Mouse (Mus musculus): ENCODE measurements around the gene Loxl1. TPM values are rescaled to one million over a fixed set of nuclear protein-coding genes. Genes with fewer than 3 reads are reported as not detected.

Loxl1 gene
- total RNA-seq (2017), result not detected in 3 replicates

- no peak for ATAC-seq (replicated peaks; ENCODE audit: insufficient number of reproducible peaks, low FRiP score, low TSS enrichment, poor library complexity, severe bottlenecking)
These were observed at the start of gene Loxl1 for GRCm38 (mm10) chr9:58312944-58313359. Loxl1 (minus strand) TSS chr9:58313186.

GRCm38 (mm10) chr9:58361956-58362355 lies 49.0 kb upstream of the Loxl1 start:
- ATAC-seq (replicated peaks; ENCODE audit: insufficient number of reproducible peaks, low FRiP score, low TSS enrichment, poor library complexity, severe bottlenecking), result no peak

DNA sequence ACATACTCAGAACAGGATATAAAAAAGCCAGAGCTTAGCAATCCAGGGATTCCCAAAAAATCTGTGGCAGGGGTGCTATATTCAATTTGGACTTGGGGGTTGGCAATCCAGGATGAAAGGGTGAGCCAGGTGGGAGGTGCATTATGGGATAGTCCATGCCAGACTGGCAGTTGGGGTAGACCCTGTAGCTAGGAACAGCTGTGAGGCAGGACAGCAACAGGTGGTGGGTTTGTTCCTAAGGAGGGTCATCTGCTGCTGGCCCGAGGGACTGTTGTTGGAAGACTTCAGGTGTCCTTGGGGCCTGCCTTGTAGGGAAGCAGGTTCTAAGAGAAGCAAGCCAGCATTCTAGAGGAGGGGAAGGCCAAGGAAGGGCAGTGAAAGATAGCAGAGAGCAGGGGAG lies 48.4 kb upstream of the Loxl1 start:
- no peak for ATAC-seq (replicated peaks; ENCODE audit: insufficient number of reproducible peaks, low FRiP score, low TSS enrichment, poor library complexity, severe bottlenecking)

DNA sequence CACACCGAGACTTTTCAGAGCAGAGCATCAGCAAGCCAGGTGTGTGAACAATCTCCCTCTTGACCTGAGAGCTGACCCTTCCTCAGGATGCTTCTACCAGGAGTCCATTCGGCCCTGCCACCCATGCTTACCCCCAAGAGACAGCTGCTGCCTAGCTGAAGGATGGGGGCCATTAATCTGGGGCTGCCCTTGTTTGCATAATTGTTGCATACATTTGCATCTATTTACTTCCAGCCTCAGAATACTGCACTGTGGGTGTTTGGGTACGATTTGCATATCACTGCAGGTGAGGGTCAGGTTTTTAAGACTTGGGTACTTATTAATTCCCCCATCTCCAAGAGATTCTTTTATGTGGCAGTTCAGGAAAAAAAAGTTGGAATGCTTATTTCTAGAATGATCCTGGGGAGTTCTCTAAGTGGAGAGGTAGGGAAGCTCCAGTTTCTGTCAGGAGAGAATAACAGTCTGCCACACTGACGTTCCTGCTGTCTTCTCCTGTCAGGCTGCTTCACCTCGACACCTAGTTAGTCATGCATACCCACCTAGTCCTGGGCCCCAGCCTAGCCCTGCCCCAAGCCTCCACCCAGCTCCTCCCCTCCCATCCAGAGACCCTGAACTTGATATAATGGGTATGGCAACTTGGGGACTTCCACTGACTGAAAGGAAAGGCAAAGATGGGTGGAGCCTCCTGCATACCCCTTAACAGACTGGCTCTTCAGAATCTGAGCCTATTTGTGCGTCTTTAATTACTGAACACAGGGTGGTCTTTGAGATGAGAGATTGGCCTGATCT lies 42.5 kb upstream of the Loxl1 start:
- ATAC-seq (replicated peaks; ENCODE audit: insufficient number of reproducible peaks, low FRiP score, low TSS enrichment, poor library complexity, severe bottlenecking), result no peak

GRCm38 (mm10) chr9:58354701-58355100 lies 41.7 kb upstream of the Loxl1 start:
- no peak for ATAC-seq (replicated peaks; ENCODE audit: insufficient number of reproducible peaks, low FRiP score, low TSS enrichment, poor library complexity, severe bottlenecking)

- no peak for ATAC-seq (replicated peaks; ENCODE audit: insufficient number of reproducible peaks, low FRiP score, low TSS enrichment, poor library complexity, severe bottlenecking)
These were observed 40.2 kb upstream of the Loxl1 start for GRCm38 (mm10) chr9:58353224-58353623.

DNA sequence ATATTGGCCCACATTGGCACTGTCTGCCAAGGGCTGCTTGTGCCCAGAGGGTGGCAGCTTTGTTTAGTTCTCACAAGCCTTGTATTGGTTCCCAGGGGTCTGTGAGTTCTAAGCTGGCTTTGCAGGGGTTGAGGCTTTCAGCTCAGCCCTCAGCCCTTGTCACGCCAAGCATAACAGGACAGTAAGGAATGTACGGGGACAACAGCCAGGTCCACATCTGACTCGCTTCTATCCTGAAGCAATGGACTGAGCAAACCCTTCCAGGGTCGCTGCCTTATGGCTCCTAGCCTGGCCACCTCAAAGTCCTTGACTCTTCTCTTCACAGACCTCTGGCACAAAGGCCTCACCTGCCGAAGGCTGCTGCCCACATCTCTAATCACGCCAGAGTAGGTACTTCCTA lies 34.8 kb upstream of the Loxl1 start:
- no peak for ATAC-seq (replicated peaks; ENCODE audit: insufficient number of reproducible peaks, low FRiP score, low TSS enrichment, poor library complexity, severe bottlenecking)

- no peak for ATAC-seq (replicated peaks; ENCODE audit: insufficient number of reproducible peaks, low FRiP score, low TSS enrichment, poor library complexity, severe bottlenecking)
These were observed 33.5 kb upstream of the Loxl1 start for GRCm38 (mm10) chr9:58346498-58346897.

- ATAC-seq (replicated peaks; ENCODE audit: insufficient number of reproducible peaks, low FRiP score, low TSS enrichment, poor library complexity, severe bottlenecking), result no peak
These were observed 33.0 kb upstream of the Loxl1 start for GRCm38 (mm10) chr9:58345963-58346362.

DNA sequence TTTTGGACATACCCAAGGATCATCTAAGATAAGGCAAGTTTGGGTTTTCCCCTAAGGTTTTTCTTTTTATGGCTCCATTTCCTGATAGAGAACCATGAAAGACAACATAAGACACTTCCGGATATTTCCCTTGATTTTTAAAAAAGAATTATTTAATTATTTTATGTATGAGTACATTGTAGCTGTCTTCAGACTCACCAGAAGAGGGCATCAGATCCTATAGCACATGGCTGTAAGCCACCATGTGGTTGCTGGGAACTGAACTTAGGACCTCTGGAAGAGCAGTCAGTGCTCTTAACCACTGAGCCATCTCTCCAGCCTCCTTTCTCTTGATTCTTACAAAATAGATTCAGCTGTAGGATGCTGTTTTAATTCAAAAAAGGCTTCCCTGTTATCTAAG lies 28.8 kb upstream of the Loxl1 start:
- ATAC-seq (replicated peaks; ENCODE audit: insufficient number of reproducible peaks, low FRiP score, low TSS enrichment, poor library complexity, severe bottlenecking), result no peak

GRCm38 (mm10) chr9:58336650-58337281 lies 23.8 kb upstream of the Loxl1 start:
- no peak for ATAC-seq (replicated peaks; ENCODE audit: insufficient number of reproducible peaks, low FRiP score, low TSS enrichment, poor library complexity, severe bottlenecking)

DNA sequence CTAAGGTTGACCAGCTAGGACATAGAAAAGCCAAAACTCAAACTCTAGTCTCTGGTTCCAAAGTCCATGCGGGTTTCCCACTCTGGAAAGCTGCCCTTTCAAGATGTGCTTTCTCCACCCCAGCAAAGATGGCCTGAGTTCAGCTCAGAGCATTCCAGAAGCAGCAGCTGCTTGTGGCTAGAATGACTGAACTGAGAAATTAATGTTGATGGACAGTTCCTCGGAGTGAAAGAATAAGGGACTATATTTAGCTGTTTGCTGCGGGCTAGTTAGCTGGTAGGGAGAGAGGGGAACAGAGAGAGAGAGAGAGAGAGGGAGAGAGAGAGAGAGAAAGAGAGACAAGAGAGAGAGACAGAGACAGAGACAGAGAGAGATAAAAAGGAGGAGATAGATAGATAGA lies 18.3 kb upstream of the Loxl1 start:
- ATAC-seq (replicated peaks; ENCODE audit: insufficient number of reproducible peaks, low FRiP score, low TSS enrichment, poor library complexity, severe bottlenecking), result no peak

DNA sequence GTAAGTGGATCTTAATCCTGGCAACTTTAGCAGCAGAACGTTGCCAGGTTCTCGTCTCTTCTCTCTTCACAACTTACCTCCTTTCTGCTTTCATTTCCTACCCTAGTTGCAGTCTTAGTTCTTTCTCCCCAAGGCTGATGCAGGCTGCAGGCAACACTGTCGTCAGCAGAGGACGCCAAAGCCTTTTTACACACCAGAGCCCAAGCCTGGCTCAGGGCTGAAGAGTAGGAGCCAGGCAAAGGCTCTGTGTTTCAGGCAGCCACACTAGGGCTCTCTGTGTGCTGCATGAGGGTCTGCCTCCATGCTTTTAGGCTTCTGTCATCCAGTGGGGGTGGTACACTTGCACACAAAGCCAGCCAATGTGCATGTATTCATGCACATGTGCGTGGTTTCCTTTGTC lies 17.3 kb upstream of the Loxl1 start:
- ATAC-seq (replicated peaks; ENCODE audit: insufficient number of reproducible peaks, low FRiP score, low TSS enrichment, poor library complexity, severe bottlenecking), result no peak

GRCm38 (mm10) chr9:58327382-58327781 lies 14.4 kb upstream of the Loxl1 start:
- no peak for ATAC-seq (replicated peaks; ENCODE audit: insufficient number of reproducible peaks, low FRiP score, low TSS enrichment, poor library complexity, severe bottlenecking)

DNA sequence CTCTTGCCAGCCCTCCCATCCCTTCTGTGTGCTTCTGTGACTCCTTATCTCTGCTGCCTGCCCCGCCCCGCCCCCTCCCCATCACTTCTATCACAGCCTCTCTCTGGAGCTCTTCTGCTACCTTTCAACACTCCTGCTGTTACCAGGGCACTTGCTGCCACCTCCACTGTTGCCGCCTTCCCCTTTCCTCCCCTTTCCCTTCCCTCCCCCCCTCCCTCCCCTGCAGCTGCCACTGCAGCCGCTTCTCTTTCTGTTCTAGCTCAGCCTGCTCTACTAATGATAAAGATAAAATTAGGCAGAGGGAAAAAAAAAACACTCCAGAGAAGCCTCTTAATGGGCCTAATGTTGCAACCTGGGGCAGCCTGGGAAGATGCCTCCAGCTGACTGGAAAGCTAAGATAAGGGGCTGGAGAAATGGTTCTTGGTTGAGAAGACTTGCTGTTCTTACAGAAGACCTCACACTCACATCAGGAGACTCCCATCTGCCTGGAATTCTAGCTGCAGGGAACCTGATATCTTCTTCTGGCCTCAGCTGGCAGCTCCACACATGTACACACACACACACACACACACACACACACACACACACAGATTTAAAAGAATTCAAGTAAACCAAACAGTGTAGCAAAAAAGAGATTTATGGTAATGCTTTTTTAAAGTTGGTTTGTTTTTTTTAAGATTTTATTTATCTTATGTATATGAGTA lies 13.6 kb upstream of the Loxl1 start:
- ATAC-seq (replicated peaks; ENCODE audit: insufficient number of reproducible peaks, low FRiP score, low TSS enrichment, poor library complexity, severe bottlenecking), result no peak

DNA sequence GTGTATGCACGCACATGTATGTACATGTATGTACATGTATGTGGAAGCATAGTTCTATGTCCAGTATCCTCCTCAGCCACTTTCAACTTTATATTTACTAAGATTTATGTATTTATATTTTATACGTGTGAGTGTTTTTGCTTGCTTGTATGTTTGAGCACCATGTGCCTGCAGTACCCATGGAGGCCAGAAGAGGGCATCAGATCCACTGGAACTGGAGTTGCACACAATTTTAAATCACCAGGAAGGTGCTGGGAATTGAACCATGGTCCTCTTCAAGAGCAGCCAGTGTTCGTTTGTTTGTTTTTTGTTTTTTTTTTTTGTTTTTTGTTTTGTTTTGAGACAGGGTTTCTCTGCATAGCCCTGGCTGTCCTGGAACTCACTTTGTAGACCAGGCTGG lies 8.7 kb upstream of the Loxl1 start:
- no peak for ATAC-seq (replicated peaks; ENCODE audit: insufficient number of reproducible peaks, low FRiP score, low TSS enrichment, poor library complexity, severe bottlenecking)

- ATAC-seq (replicated peaks; ENCODE audit: insufficient number of reproducible peaks, low FRiP score, low TSS enrichment, poor library complexity, severe bottlenecking), result no peak
These were observed 5.3 kb upstream of the Loxl1 start for GRCm38 (mm10) chr9:58318317-58318716.

- no peak for ATAC-seq (replicated peaks; ENCODE audit: insufficient number of reproducible peaks, low FRiP score, low TSS enrichment, poor library complexity, severe bottlenecking)
These were observed 4.4 kb upstream of the Loxl1 start for GRCm38 (mm10) chr9:58317381-58317780.

DNA sequence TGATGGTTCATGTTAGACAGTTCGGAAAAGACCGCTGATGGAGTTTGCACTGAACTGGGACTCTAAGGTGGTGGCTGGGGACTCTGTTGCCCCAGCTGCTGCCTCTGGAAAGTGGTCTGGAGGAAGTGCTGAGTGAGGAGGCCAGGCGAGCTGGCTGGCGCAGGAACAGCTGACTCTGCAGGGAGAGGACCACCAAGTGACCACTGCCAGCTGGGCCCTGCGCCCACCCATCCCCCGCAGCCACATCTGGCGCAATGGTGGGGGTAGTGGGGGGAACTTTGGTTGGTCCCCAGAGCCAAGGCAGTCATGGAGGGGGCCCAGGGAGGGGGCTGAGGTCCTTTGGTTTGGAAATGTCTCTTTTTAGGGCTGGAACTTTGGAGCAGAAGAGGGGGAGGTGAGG lies 3.8 kb upstream of the Loxl1 start:
- ATAC-seq (replicated peaks; ENCODE audit: insufficient number of reproducible peaks, low FRiP score, low TSS enrichment, poor library complexity, severe bottlenecking), result no peak

DNA sequence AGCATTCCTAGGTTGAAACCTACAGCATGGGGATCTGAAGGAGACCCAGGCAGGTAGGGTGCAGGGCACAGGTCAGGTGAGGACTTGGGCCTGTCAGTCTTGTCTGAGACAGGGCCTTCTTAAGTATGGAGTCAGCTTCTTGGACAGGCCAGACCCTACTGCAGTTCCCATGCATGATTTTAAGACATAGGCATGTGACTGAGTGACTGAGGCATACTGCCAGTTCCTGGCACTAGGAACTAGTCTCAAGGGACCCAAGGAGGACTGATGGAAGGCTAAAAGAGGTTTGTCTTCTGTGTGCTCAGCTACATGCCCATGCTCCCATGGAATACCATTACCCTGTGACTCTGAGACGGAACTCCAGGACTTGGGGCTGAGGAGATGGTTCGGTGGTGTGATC lies 2.9 kb upstream of the Loxl1 start:
- no peak for ATAC-seq (replicated peaks; ENCODE audit: insufficient number of reproducible peaks, low FRiP score, low TSS enrichment, poor library complexity, severe bottlenecking)
